In genomic region chr1:83862128-83862527, GRCm38 (mm10) we compare ENCODE assay signal across 23 mouse cellular contexts.
"Had no signal": no experiment of that assay in that cellular context is flagged by ENCODE, and none has a peak within 500 bp of the region (broad histone marks: within the 10 kb centered on the region; RNA-seq: fewer than 3 reads in every experiment).

No protein-coding gene starts in this region.

- DNase-seq: kidney, adult 11 months; kidney, adult 8-10 months; kidney, postnatal 10 days; kidney, postnatal 36 days; layer of hippocampus, postnatal 36 days; liver; lung, adult 18-20 months; lung, postnatal 10 days; lung, postnatal 36 days; thymus, adult 2 months; thymus, postnatal 14 days; thymus, postnatal 4 days had no signal

- H3K27ac ChIP-seq: intestine, embryonic 15.5 days; kidney, embryonic 15.5 days; left cerebral cortex, adult 2 months; limb, embryonic 10.5 days; limb, embryonic 13.5 days; liver, embryonic 12.5 days; liver, embryonic 15.5 days; lung, embryonic 15.5 days had no signal

- H3K4me2 ChIP-seq: intestine, embryonic 15.5 days; kidney, embryonic 15.5 days; limb, embryonic 13.5 days; liver, embryonic 12.5 days; liver, embryonic 15.5 days; lung, embryonic 15.5 days; midbrain, embryonic 11.5 days had no signal

- H3K4me1 ChIP-seq: intestine, embryonic 15.5 days; limb, embryonic 13.5 days; liver, embryonic 12.5 days; liver, embryonic 15.5 days; lung, embryonic 15.5 days; megakaryocyte, embryonic 14.5 days had no signal

- H3K4me3 ChIP-seq: intestine, embryonic 15.5 days; kidney, embryonic 15.5 days; left cerebral cortex, adult 2 months; limb, embryonic 10.5 days; limb, embryonic 13.5 days; liver, embryonic 12.5 days; liver, embryonic 15.5 days; lung, embryonic 15.5 days; megakaryocyte, embryonic 14.5 days; myocyte had no signal

- ATAC-seq: intestine, embryonic 15.5 days; liver, embryonic 12.5 days had no signal

- H3K27me3 ChIP-seq: intestine, embryonic 15.5 days; kidney, embryonic 15.5 days; limb, embryonic 13.5 days; liver, embryonic 12.5 days; liver, embryonic 15.5 days; lung, embryonic 15.5 days; megakaryocyte, embryonic 14.5 days had no signal

- H3K36me3 ChIP-seq: intestine, embryonic 15.5 days; kidney, embryonic 15.5 days; limb, embryonic 10.5 days; limb, embryonic 13.5 days; liver, embryonic 12.5 days; liver, embryonic 15.5 days; lung, embryonic 15.5 days had no signal

- H3K9ac ChIP-seq: intestine, embryonic 15.5 days; kidney, embryonic 15.5 days; limb, embryonic 13.5 days; liver, embryonic 12.5 days; liver, embryonic 15.5 days; lung, embryonic 15.5 days had no signal

- H3K9me3 ChIP-seq: intestine, embryonic 15.5 days; kidney, embryonic 15.5 days; limb, embryonic 10.5 days; limb, embryonic 13.5 days; liver, embryonic 12.5 days; liver, embryonic 15.5 days; lung, embryonic 15.5 days had no signal
